Mouse (Mus musculus) testis, adult 2 months (tissue): Measurements from ENCODE around the gene Phf21a. TPM values are rescaled to one million over a fixed set of nuclear protein-coding genes. Genes with fewer than 3 reads are reported as not detected.
A peak's percentile ranks its signal among the peaks of the same experiment; 100 is the strongest.

Source experiments
- H3K27ac ChIP-seq: fragments of 200-500 bp; 2 replicates; pipeline ENCODE4 v1.5.1; 2012; ENCODE audit warnings: low read depth, low read length; ENCODE audit not compliant: control insufficient read depth, insufficient read depth
- H3K27me3 ChIP-seq: fragments of 200-500 bp; 2 replicates; pipeline ENCODE4 v1.6.1; 2012; ENCODE audit warnings: mild to moderate bottlenecking, low read length, moderate library complexity; ENCODE audit not compliant: control insufficient read depth, insufficient read depth
- H3K36me3 ChIP-seq: fragments of 200-500 bp; 2 replicates; pipeline ENCODE4 v1.6.1; 2012; ENCODE audit warnings: mild to moderate bottlenecking, low read length; ENCODE audit not compliant: control insufficient read depth, insufficient read depth
- H3K4me1 ChIP-seq: fragments of 200-500 bp; 2 replicates; pipeline ENCODE4 v1.6.1; 2012; ENCODE audit warnings: low read length; ENCODE audit not compliant: control insufficient read depth, insufficient read depth
- H3K4me3 ChIP-seq: fragments of 200-500 bp; 2 replicates; pipeline ENCODE4 v1.5.1; 2012; ENCODE audit warnings: low read depth, mild to moderate bottlenecking, low read length, moderate library complexity, mixed read lengths; ENCODE audit not compliant: control insufficient read depth
- CTCF ChIP-seq: fragments of 200-500 bp; IDR thresholded peaks from 2 replicates; pipeline ENCODE4 v1.5.1; 2012; ENCODE audit warnings: low read depth, mild to moderate bottlenecking, inconsistent platforms, low read length, moderate library complexity; ENCODE audit not compliant: control insufficient read depth, insufficient read depth, insufficient replicate concordance
- POLR2A ChIP-seq: fragments of 200-500 bp; IDR thresholded peaks from 2 replicates; pipeline ENCODE4 v1.6.1; 2012; ENCODE audit warnings: low read depth, mild to moderate bottlenecking, inconsistent platforms, low read length, moderate library complexity; ENCODE audit not compliant: control insufficient read depth
- polyA plus RNA-seq: library from polyadenylated mRNA; depleted of rRNA; stranded (reverse); fragments of >200 nt; gene quantifications from 2 replicates; pipeline ENCODE4 v1.2.3, GENCODE M21; 2012

The Phf21a gene
- polyA plus RNA-seq, 1 experiment: 78.4 TPM

DNA sequence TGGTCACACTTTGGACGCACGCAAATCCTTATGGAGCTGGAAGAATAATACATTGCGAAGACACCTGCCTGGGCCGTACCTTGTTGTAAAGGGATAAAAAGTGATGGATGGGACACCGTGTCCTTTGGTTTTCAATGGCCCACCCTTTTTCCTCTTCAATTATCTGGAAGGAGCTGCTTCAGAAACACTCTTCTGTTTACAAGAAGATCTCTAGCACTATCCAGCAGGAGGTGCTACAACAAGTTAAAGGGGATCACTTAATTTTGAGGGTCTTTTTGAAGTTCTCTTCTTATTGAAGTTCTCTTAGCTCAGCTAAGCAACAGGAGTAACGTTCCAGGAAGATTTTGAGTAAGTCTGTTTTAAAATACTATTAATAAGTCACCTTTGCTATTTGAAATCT is 94.1 kb downstream of the Phf21a start:
- Histone ChIP-seq H3K27ac (no peak overlapping the region), H3K36me3 (no peaks in the 10 kb centered on the region), H3K27me3 (no peaks in the 10 kb centered on the region), H3K4me3 (peak overlapping the region; percentile 55), H3K4me1 (peaks cover 13% of the 10 kb centered on the region)
- TF ChIP-seq POLR2A: no peak
- TF ChIP-seq CTCF: no peak

DNA sequence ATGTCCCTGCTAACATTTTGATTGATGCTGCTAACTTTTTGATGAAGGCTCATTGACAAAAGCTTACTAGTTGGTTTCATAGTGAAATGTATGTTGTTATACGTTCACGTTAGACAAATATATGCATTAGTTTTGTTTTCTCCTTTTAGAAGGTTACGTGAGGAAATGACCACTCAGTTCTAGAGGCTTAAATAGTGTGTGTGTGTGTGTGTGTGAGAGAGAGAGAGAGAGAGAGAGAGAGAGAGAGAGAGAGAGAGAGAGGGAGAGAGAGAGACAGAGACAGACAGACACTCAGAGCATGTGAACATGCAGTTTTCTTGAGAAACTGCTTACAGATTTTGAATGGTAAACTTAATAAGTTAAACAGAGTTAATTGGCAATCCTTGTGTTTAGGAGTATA is 95.8 kb downstream of the Phf21a start:
- Histone ChIP-seq H3K27me3 (no peaks in the 10 kb centered on the region), H3K4me3 (peak overlapping the region; percentile 36; the same call in 1 of the 2 replicates), H3K36me3 (no peaks in the 10 kb centered on the region), H3K4me1 (peaks cover 8% of the 10 kb centered on the region), H3K27ac (no peak overlapping the region)
- TF ChIP-seq POLR2A (no peak), CTCF (no peak)

DNA sequence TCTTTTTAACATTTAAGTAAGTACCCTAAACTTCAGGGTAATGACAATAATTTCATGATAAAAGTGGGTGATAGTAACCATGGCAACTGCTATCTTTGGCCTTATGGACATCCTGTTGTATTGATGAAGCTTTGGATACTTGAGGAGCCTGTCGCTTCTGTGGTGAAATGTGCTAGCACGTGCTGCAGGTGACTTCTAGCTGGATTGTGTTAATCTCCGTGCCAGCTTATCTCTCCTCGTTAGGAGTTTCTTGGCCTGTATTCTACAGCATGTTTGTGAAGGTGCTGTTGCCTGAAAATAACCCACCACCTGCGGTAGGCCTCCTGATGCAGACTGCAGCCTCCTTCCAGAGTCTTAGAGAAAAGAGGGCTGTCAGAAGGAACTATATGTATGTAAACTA is 98.0 kb downstream of the Phf21a start:
- no peak for TF ChIP-seq POLR2A
- TF ChIP-seq CTCF: no peak
- no peaks in the 10 kb centered on the region for H3K27me3 ChIP-seq
- no peaks in the 10 kb centered on the region for H3K36me3 ChIP-seq
- H3K4me1 ChIP-seq: peaks cover 6% of the 10 kb centered on the region
- H3K4me3 ChIP-seq: no peak overlapping the region
- H3K27ac ChIP-seq: no peak overlapping the region

DNA sequence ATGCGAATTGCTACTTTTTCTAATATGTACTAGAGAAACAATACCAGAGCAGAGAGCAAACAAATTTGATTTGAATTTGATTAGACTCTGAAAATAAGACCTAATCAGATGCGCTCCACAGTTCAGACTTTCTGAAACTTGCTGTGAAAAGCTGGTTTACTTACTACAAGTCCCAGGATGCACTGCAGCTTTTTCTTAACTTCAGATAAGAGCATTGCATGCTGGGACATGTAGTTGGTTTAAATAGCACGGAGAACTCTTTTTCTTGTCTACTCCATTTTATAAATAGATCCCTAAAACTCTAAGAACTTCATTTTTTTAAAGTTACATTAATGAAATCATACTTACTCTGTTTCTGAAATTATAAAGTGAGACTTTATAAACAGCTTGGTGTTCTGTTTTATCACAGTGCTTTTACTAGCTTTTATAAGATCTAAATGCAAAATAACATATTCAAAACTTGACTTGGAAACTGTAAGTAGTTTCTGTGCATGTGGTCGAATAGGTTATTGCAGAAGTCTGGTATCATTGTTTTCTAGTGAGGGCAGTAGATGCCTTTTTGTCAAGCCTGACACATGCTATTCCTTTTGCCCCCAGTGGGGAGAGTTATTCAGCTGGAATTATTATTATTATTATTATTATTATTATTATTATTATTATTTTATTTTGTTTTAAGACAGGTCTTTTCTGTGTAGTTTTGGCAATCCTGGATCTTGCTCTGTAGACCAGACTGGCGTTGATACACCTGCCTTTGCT is 99.1 kb downstream of the Phf21a start:
- Histone ChIP-seq H3K4me1 (peaks cover 3% of the 10 kb centered on the region; the same call in 1 of the 2 replicates), H3K4me3 (no peak overlapping the region), H3K27ac (no peak overlapping the region), H3K36me3 (no peaks in the 10 kb centered on the region), H3K27me3 (no peaks in the 10 kb centered on the region)
- TF ChIP-seq CTCF: no peak
- no peak for TF ChIP-seq POLR2A

DNA sequence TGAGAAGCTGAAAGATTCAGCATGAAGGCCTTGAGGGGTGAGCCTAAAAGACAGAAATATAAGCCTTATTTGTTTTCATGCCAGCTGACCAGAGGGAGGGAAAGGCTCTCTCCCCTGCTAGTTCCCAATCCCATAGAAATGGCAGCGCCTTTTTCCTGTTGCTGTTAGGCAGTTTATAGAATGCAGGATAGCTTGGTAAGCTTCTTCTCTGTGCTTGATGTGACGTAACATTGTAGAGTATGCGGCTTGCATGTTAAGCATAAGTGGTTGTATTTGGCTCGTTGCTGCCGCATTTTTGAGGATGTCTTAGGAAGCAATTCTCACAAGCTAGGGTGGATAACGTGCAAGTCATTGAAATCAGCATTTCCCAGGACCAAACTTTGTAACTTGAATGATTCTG is 105.2 kb downstream of the Phf21a start:
- Histone ChIP-seq H3K27ac (no peak overlapping the region), H3K36me3 (no peaks in the 10 kb centered on the region), H3K4me3 (no peak overlapping the region), H3K27me3 (no peaks in the 10 kb centered on the region), H3K4me1 (no peaks in the 10 kb centered on the region; the same call in 1 of the 2 replicates)
- TF ChIP-seq POLR2A (no peak), CTCF (no peak)

DNA sequence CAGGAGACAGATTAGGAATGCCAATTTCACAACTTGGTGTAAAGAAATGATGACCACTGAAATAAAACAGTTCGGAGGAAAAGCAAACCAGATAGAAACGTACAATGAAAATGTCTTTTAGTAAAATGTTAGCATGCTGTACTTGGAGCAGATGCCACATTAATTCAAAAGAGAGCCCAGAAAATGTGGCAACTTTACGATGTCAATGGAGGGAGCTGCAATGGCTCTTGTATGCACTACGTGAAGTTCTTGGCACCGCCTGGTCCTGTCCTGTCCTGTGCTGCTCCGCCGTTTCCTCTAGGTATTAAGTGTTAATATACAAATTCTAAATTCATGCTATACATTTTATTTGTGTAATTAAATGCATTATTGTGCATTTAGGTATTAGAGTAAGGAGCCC is 105.8 kb downstream of the Phf21a start:
- TF ChIP-seq POLR2A (no peak), CTCF (no peak)
- H3K27ac ChIP-seq: no peak overlapping the region
- no peaks in the 10 kb centered on the region for H3K36me3 ChIP-seq
- no peak overlapping the region for H3K4me3 ChIP-seq
- no peaks in the 10 kb centered on the region for H3K27me3 ChIP-seq
- no peaks in the 10 kb centered on the region; the same call in 1 of the 2 replicates for H3K4me1 ChIP-seq

DNA sequence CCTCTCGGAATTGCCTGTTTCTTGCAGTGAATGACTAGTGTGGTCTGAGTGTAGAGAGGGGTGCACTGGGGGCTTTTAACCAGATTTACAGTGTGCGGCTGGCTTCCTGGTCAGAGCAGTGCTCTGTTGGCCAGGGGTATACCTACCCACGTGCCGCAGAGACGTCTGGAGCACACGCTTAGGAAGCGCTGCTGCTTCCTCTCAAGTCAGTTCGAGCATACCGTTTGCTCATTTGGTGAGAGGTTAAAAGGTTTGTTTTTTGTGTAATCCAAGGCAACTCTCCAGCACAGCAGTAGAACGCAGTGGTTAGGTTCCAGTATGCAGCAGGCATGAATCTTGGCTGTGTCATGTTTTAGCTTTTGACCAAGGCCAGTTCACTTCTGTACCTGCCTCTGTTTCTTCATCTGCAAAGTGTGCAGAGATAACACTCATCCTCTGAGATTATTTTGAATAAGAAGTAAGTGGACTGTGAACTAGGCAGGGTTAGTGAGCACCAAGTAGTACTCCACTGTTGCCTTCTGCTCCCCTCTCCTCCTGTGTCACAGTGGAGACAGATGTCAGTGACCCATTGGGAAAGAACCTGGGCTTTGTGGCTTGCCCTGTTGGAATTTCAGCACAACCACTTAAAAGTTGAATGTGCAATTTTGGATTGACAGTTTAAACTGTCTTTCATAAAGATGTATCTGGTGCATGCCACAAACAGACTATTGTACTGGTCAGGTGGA is 106.8 kb downstream of the Phf21a start:
- no peaks in the 10 kb centered on the region for H3K27me3 ChIP-seq
- H3K36me3 ChIP-seq: no peaks in the 10 kb centered on the region
- no peak overlapping the region for H3K4me3 ChIP-seq
- TF ChIP-seq POLR2A (no peak), CTCF (no peak)
- no peaks in the 10 kb centered on the region; the same call in 1 of the 2 replicates for H3K4me1 ChIP-seq
- no peak overlapping the region for H3K27ac ChIP-seq

DNA sequence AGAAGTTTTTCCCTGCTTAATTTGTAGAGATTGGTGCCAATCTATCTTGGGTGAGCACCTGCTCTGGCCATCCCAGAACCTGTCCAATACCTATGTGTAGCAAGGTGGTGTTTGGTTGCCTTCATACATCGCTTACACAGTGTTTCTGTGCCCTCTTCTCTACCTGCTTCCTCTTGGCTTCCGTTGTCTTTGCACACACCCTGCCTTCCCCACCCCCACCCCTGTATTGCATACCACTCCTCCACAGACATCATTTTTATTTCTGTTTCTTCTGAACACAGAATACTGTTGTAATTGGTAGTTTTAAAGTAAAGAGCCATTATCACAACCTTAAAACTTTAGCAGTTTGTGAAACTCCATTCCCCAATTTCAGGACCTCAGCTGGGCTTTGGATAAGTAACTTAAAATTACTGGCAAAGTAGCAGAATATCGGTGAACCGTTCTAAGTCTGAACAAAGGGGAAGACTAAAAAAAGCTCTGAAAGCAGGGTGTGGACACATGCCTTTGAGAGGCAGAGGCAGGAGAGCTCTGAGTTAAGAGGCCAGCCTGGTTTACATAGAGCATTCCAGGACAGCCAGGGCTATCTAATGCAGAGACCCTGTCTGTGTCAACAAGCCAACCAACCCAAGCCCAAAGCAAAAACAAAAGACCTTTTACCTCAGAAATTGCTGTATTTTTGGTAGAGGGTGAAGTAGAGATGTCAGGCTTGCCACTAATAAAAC is 109.6 kb downstream of the Phf21a start:
- TF ChIP-seq POLR2A (no peak), CTCF (no peak)
- Histone ChIP-seq H3K36me3 (no peaks in the 10 kb centered on the region), H3K4me3 (no peak overlapping the region), H3K27ac (no peak overlapping the region), H3K4me1 (no peaks in the 10 kb centered on the region; the same call in 1 of the 2 replicates), H3K27me3 (no peaks in the 10 kb centered on the region)
